Mouse (Mus musculus): ENCODE results near the gene Mtx1. TPM values are rescaled to one million over a fixed set of nuclear protein-coding genes. Genes with fewer than 3 reads are reported as not detected.
"Not testable (repeated sequence)": the region's sequence is repeated elsewhere in the genome, so short reads cannot be mapped to it uniquely, and the experiment has no call there.

The Mtx1 gene
- polyA plus RNA-seq, 1 experiment: 96.9 TPM

- H3K27ac ChIP-seq (ENCODE audit: insufficient read depth, low read length): peak overlapping the region; percentile 91
- peaks cover 4% of the 10 kb centered on the region; the same call in 1 of the 2 replicates for H3K4me1 ChIP-seq (ENCODE audit: control insufficient read depth, insufficient read depth, low read length)
- TF ChIP-seq POLR2A (IDR thresholded peaks at IDR 0.05; ENCODE audit: low read depth, low read length) (no peak), CTCF (IDR thresholded peaks at IDR 0.05; ENCODE audit: borderline replicate concordance, insufficient read depth, low read length) (no peak)
- 0 out of 2 replicates have a peak overlapping the region, but pooled peaks have one; percentile 58 for H3K4me3 ChIP-seq (ENCODE audit: insufficient read depth, low read length)
Observed at GRCm38 (mm10) chr3:89163643-89164245, 63.1 kb downstream of the Mtx1 start.

DNA sequence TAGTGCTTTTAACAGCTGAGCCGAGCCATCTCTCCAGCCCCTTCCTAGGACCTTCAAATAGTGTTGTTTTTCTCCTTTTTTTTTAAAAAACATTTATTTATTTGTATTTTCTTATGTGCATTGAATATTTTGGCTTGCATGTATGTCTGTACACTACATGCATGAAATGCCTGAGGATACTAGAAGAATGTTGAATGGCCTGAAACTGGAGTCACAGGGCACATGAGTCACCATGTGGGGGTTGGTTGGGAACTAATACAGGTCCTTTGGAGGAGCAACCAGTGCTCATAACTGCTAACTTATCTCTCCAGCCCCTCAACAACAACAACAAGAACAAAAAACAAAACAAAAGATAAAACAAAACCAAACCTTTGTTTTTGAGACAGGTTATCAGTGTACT lies 63.8 kb downstream of the Mtx1 start:
- TF ChIP-seq POLR2A (IDR thresholded peaks at IDR 0.05; ENCODE audit: low read depth, low read length): no peak
- TF ChIP-seq CTCF (IDR thresholded peaks at IDR 0.05; ENCODE audit: borderline replicate concordance, insufficient read depth, low read length): no peak
- Histone ChIP-seq H3K4me3 (ENCODE audit: insufficient read depth, low read length) (no peak overlapping the region), H3K27ac (ENCODE audit: insufficient read depth, low read length) (peak overlapping the region; percentile 51; the same call in 1 of the 2 replicates), H3K4me1 (ENCODE audit: control insufficient read depth, insufficient read depth, low read length) (peaks cover 4% of the 10 kb centered on the region; the same call in 1 of the 2 replicates)

GRCm38 (mm10) chr3:89161786-89162185 lies 65.1 kb downstream of the Mtx1 start:
- Histone ChIP-seq H3K27ac (ENCODE audit: insufficient read depth, low read length) (no peak overlapping the region), H3K4me1 (ENCODE audit: control insufficient read depth, insufficient read depth, low read length) (peaks cover 4% of the 10 kb centered on the region; the same call in 1 of the 2 replicates), H3K4me3 (ENCODE audit: insufficient read depth, low read length) (no peak overlapping the region)
- TF ChIP-seq POLR2A (IDR thresholded peaks at IDR 0.05; ENCODE audit: low read depth, low read length) (no peak), CTCF (IDR thresholded peaks at IDR 0.05; ENCODE audit: borderline replicate concordance, insufficient read depth, low read length) (no peak)

DNA sequence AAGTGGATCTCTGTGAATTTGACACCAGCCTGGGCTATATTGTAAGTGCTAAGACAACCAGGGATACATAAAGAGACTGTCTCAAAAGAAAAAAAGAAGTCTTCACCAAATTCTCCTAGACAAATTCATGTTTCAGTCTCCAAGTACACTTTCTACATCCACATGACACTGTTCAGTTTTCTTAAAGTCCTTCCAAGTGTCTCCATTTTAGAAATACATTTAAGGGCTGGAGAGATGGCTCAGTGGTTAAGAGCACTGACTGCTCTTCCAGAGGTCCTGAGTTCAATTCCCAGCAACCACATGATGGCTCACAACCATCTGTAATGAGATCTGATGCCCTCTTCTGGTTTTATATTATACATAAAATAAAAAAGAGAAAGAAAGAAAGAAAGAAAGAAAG lies 65.7 kb downstream of the Mtx1 start:
- not testable (repeated sequence) for H3K4me3 ChIP-seq (ENCODE audit: insufficient read depth, low read length); H3K4me1 ChIP-seq (ENCODE audit: control insufficient read depth, insufficient read depth, low read length); H3K27ac ChIP-seq (ENCODE audit: insufficient read depth, low read length)

- peaks cover 4% of the 10 kb centered on the region; the same call in 1 of the 2 replicates for H3K4me1 ChIP-seq (ENCODE audit: control insufficient read depth, insufficient read depth, low read length)
- TF ChIP-seq POLR2A (IDR thresholded peaks at IDR 0.05; ENCODE audit: low read depth, low read length) (no peak), CTCF (IDR thresholded peaks at IDR 0.05; ENCODE audit: borderline replicate concordance, insufficient read depth, low read length) (peak; percentile 53; the same call in 1 of the 2 replicates)
- no peak within 1 kb of the TSS for H3K27ac ChIP-seq (ENCODE audit: insufficient read depth, low read length)
- peak within 1 kb of the TSS; percentile 29 for H3K4me3 ChIP-seq (ENCODE audit: insufficient read depth, low read length)
Observed at GRCm38 (mm10) chr3:89159616-89160344, 67.1 kb downstream of the Mtx1 start, which contains the start of gene Hcn3. Gene Hcn3 (minus strand): TSS chr3:89160196.

DNA sequence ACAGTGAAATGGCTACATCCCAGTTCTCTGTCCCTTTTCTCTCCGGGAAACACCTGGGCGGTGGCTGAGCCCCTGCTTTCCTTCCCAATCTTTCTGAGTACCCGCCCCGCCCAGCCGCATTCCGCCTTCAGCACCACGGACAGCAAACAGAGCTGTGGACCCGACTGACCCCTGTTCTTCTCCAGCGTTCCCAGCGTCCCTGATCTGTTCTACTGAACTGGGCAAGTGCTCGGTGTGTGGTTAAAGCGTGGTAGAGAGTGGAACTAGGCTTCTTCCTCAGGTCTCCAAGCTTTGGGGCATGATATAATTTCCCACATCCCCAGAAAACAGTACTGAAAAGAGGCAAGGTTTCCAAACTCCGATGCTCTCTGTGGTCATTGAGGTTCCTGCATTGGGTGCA lies 67.7 kb downstream of the Mtx1 start:
- peak overlapping the region; percentile 29; the same call in 1 of the 2 replicates for H3K4me3 ChIP-seq (ENCODE audit: insufficient read depth, low read length)
- TF ChIP-seq CTCF (IDR thresholded peaks at IDR 0.05; ENCODE audit: borderline replicate concordance, insufficient read depth, low read length) (no peak), POLR2A (IDR thresholded peaks at IDR 0.05; ENCODE audit: low read depth, low read length) (no peak)
- H3K27ac ChIP-seq (ENCODE audit: insufficient read depth, low read length): no peak overlapping the region
- peaks cover 4% of the 10 kb centered on the region; the same call in 1 of the 2 replicates for H3K4me1 ChIP-seq (ENCODE audit: control insufficient read depth, insufficient read depth, low read length)

Other genes with a start within 250 kb of the Mtx1 start
- 15.4 and 17.8 TPM in 2 replicates for gene Rusc1, start 133.8 kb downstream of the Mtx1 start, polyA plus RNA-seq (2011; ENCODE audit: insufficient read length, low read depth, missing spikeins)
- not detected in 2 replicates for gene Gm43738, start 126.0 kb downstream of the Mtx1 start, polyA plus RNA-seq (2011; ENCODE audit: insufficient read length, low read depth, missing spikeins)
- 145 and 176 TPM in 2 replicates for gene Fdps, start 125.1 kb downstream of the Mtx1 start, polyA plus RNA-seq (2011; ENCODE audit: insufficient read length, low read depth, missing spikeins)
- gene Pklr, start 90.9 kb downstream of the Mtx1 start, polyA plus RNA-seq (2011; ENCODE audit: insufficient read length, low read depth, missing spikeins): not detected in 2 replicates
- gene Hcn3, start 66.9 kb downstream of the Mtx1 start, polyA plus RNA-seq (2011; ENCODE audit: insufficient read length, low read depth, missing spikeins): 0.32 and 1.0 TPM in 2 replicates
- 45.3 and 57.5 TPM in 2 replicates for gene Clk2, start 62.3 kb downstream of the Mtx1 start, polyA plus RNA-seq (2011; ENCODE audit: insufficient read length, low read depth, missing spikeins)
- gene Scamp3, start 49.6 kb downstream of the Mtx1 start, polyA plus RNA-seq (2011; ENCODE audit: insufficient read length, low read depth, missing spikeins): 75.7 and 91.2 TPM in 2 replicates
- gene Fam189b, start 43.9 kb downstream of the Mtx1 start, polyA plus RNA-seq (2011; ENCODE audit: insufficient read length, low read depth, missing spikeins): 46.9 and 49.5 TPM in 2 replicates
- gene Gba, start 24.2 kb downstream of the Mtx1 start, polyA plus RNA-seq (2011; ENCODE audit: insufficient read length, low read depth, missing spikeins): 86.8 and 103 TPM in 2 replicates
- gene Thbs3, start 11.9 kb downstream of the Mtx1 start, polyA plus RNA-seq (2011; ENCODE audit: insufficient read length, low read depth, missing spikeins): 60.8 and 83.1 TPM in 2 replicates
- gene Muc1, start 2.0 kb upstream of the Mtx1 start, polyA plus RNA-seq (2011; ENCODE audit: insufficient read length, low read depth, missing spikeins): 1.1 and 2.5 TPM in 2 replicates
- 265 and 289 TPM in 2 replicates for gene Krtcap2, start 18.9 kb upstream of the Mtx1 start, polyA plus RNA-seq (2011; ENCODE audit: insufficient read length, low read depth, missing spikeins)
- gene Trim46, start 19.2 kb upstream of the Mtx1 start, polyA plus RNA-seq (2011; ENCODE audit: insufficient read length, low read depth, missing spikeins): 14.2 and 24.2 TPM in 2 replicates
- gene Dpm3, start 32.3 kb upstream of the Mtx1 start, polyA plus RNA-seq (2011; ENCODE audit: insufficient read length, low read depth, missing spikeins): 47.2 and 51.3 TPM in 2 replicates
- 91.5 and 103 TPM in 2 replicates for gene Slc50a1, start 43.5 kb upstream of the Mtx1 start, polyA plus RNA-seq (2011; ENCODE audit: insufficient read length, low read depth, missing spikeins)
- 4.1 and 7.1 TPM in 2 replicates for gene Efna1, start 54.1 kb upstream of the Mtx1 start, polyA plus RNA-seq (2011; ENCODE audit: insufficient read length, low read depth, missing spikeins)
- gene Efna3, start 95.9 kb upstream of the Mtx1 start, polyA plus RNA-seq (2011; ENCODE audit: insufficient read length, low read depth, missing spikeins): 7.1 and 8.7 TPM in 2 replicates
- 11.2 and 11.4 TPM in 2 replicates for gene Efna4, start 110.9 kb upstream of the Mtx1 start, polyA plus RNA-seq (2011; ENCODE audit: insufficient read length, low read depth, missing spikeins)
- 112 and 136 TPM in 2 replicates for gene Adam15, start 122.9 kb upstream of the Mtx1 start, polyA plus RNA-seq (2011; ENCODE audit: insufficient read length, low read depth, missing spikeins)
- not detected in 2 replicates for gene Dcst2, start 134.9 kb upstream of the Mtx1 start, polyA plus RNA-seq (2011; ENCODE audit: insufficient read length, low read depth, missing spikeins)
- not detected in 2 replicates for gene Dcst1, start 138.2 kb upstream of the Mtx1 start, polyA plus RNA-seq (2011; ENCODE audit: insufficient read length, low read depth, missing spikeins)
- gene Zbtb7b, start 167.7 kb upstream of the Mtx1 start, polyA plus RNA-seq (2011; ENCODE audit: insufficient read length, low read depth, missing spikeins): 46.9 and 56.0 TPM in 2 replicates
- not detected in 2 replicates for gene Lenep, start 175.7 kb upstream of the Mtx1 start, polyA plus RNA-seq (2011; ENCODE audit: insufficient read length, low read depth, missing spikeins)
- 10.9 and 11.2 TPM in 2 replicates for gene Flad1, start 184.8 kb upstream of the Mtx1 start, polyA plus RNA-seq (2011; ENCODE audit: insufficient read length, low read depth, missing spikeins)
- 142 and 174 TPM in 2 replicates for gene Cks1b, start 191.3 kb upstream of the Mtx1 start, polyA plus RNA-seq (2011; ENCODE audit: insufficient read length, low read depth, missing spikeins)
- gene Shc1, start 191.4 kb upstream of the Mtx1 start, polyA plus RNA-seq (2011; ENCODE audit: insufficient read length, low read depth, missing spikeins): 224 and 227 TPM in 2 replicates
- gene Pygo2, start 203.1 kb upstream of the Mtx1 start, polyA plus RNA-seq (2011; ENCODE audit: insufficient read length, low read depth, missing spikeins): 42.4 and 45.2 TPM in 2 replicates
- gene Pbxip1, start 209.6 kb upstream of the Mtx1 start, polyA plus RNA-seq (2011; ENCODE audit: insufficient read length, low read depth, missing spikeins): 90.9 and 91.6 TPM in 2 replicates
- gene Pmvk, start 227.5 kb upstream of the Mtx1 start, polyA plus RNA-seq (2011; ENCODE audit: insufficient read length, low read depth, missing spikeins): 16.3 and 21.0 TPM in 2 replicates